Mouse (Mus musculus) neural tube, postnatal 0 days (tissue): ENCODE measurements around the gene Dnmt1. TPM values are rescaled to one million over a fixed set of nuclear protein-coding genes. Genes with fewer than 3 reads are reported as not detected.

Experiments
- microRNA-seq: library from miRNA; unstranded; fragments of <30 nt; microRNA quantifications from one replicate; pipeline ENCODE4, GENCODE M21; 2016
- polyA plus RNA-seq: library from polyadenylated mRNA; unstranded; fragments of >200 nt; fragmentation: Nextera tagmentation; extraction: Ambion mirVana; gene quantifications from 2 replicates; pipeline ENCODE4 v1.2.1, GENCODE M21; 2015

The Dnmt1 gene
- 32.3 and 33.8 TPM in 2 replicates for polyA plus RNA-seq

DNA sequence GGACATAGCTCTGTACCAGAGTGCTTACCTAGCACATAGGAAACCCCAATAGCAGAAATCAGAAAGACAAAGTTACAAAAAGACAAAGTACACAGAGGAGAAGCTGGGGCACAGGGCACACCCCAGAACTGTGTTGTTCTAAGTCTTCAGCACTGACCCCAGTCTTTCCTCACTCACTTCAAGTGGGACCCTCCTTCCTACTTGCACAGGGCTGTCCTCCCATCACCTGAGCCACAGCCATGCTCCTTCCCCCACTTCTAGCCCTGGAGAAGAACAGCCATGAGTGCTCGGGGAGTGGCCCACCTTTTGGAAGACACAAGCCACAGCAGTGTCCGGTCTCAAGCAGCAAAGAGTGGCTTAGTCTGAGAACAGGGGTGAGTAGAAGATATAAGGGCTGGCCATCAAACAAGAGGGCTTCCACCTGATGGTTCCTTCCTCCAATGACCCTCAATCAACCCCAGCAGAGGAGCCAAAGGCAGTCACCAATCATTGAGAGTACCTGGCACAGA lies at the start of gene Dnmt1:
Gene Dnmt1 (minus strand): TSS at position 459 of the 509 bp plus-strand sequence.

GRCm38 (mm10) chr9:21002627-21003551 lies 43.2 kb upstream of the Dnmt1 start, which contains the start of gene Mrpl4:
TSS of gene Mrpl4 (plus strand) at chr9:21002738.

GRCm38 (mm10) chr9:20976216-20976960 lies 16.7 kb upstream of the Dnmt1 start, which contains the start of gene S1pr2:
TSS of gene S1pr2 (minus strand) at chr9:20976781.

DNA sequence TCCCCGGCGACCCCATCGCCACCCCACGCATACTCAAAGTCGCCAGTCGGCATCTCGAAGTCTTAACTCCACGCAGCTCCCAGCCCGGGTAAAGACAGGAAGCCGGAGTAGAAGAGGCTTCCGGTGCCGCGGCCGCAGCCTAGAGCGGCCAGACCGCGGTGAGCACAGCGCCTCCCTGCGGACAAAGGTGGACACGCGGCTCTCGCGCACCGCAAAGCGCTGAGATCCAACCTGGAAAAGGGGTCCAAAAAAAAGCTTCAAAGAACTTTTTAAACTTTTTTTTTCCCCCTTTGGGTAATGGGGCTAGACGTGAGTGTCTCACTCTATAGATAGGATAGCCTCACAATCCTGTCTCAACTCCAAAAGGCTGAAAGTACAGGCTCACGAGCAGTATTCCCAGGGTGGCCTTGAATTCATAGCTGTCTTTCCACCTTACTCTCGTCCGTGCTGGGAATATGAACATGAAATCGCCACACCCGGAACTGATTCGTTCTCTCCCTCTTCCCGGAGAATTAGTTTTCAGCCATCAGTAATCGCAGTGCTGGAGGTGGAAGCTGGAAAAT lies 61.1 kb downstream of the Dnmt1 start, which contains the start of gene Eif3g:
Gene Eif3g (minus strand): TSS at position 113 of the 563 bp plus-strand sequence.

GRCm38 (mm10) chr9:20887704-20888385 lies 71.8 kb downstream of the Dnmt1 start, which contains the start of gene Ppan:
TSS of gene Ppan (plus strand) at chr9:20888175.

DNA sequence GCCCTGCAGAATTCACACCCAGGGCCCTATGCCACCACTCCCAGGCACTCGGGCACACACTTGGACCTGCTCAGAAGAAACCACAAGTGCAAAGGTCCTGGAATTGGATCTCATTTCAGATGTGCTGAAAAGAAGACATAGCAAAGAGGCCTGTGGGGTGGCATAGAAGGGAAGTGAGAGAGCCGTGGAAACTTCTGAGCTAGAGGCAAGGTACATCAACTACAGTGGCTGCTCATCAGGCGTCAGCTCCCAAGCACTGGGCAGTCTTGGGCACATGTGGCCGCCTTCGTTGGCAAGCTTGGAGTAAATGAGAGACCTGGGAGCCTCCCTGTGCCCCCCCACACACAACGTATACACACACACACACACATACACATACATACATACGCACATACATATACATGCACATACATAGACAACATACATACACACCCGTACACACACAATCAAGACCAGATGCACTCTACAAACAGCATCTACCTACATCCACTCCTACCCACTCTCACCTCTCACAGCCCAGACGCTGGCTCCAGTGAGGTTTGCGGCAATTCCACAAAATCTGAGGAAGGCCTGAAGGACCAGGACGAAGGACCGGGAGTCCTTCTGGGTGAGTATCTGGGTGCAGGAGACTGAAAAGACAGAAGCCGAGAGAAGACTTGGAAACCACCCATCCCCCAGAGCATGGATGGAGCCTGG lies 80.4 kb downstream of the Dnmt1 start, which contains the start of gene Angptl6:
Gene Angptl6 (minus strand): TSS at position 631 of the 696 bp plus-strand sequence.

GRCm38 (mm10) chr9:20868448-20869001 lies 91.2 kb downstream of the Dnmt1 start, which contains the start of gene A230050P20Rik:
TSS of gene A230050P20Rik (plus strand) at chr9:20868642.

Small RNA genes within 50 kb of the gene (microRNA-seq; reads per million reads assigned to microRNA genes)
- gene Mir7081 = not detected

Other genes starting within 250 kb of the Dnmt1 start
- gene Olfm2, start 213.5 kb downstream of the Dnmt1 start, polyA plus RNA-seq = 198 and 237 TPM in 2 replicates
- 2.1 and 2.4 TPM in 2 replicates for gene Col5a3, start 144.8 kb downstream of the Dnmt1 start, polyA plus RNA-seq
- not detected in 2 replicates for gene Rdh8, start 141.4 kb downstream of the Dnmt1 start, polyA plus RNA-seq
- 36.1 and 49.9 TPM in 2 replicates for gene A230050P20Rik, start 91.2 kb downstream of the Dnmt1 start, polyA plus RNA-seq
- gene Angptl6, start 80.2 kb downstream of the Dnmt1 start, polyA plus RNA-seq = 11.4 and 13.0 TPM in 2 replicates
- gene Ppan, start 71.7 kb downstream of the Dnmt1 start, polyA plus RNA-seq = 37.3 and 39.7 TPM in 2 replicates
- gene Eif3g, start 61.3 kb downstream of the Dnmt1 start, polyA plus RNA-seq = 211 and 231 TPM in 2 replicates
- gene S1pr2, start 16.9 kb upstream of the Dnmt1 start, polyA plus RNA-seq = 7.4 and 10.6 TPM in 2 replicates
- gene Mrpl4, start 42.9 kb upstream of the Dnmt1 start, polyA plus RNA-seq = 133 and 135 TPM in 2 replicates
- 3.2 and 3.8 TPM in 2 replicates for gene Icam1, start 56.1 kb upstream of the Dnmt1 start, polyA plus RNA-seq
- gene Icam4, start 69.5 kb upstream of the Dnmt1 start, polyA plus RNA-seq = 0.57 TPM in 1 of 2 replicates, not detected in the other
- 4.0 and 4.1 TPM in 2 replicates for gene Icam5, start 72.2 kb upstream of the Dnmt1 start, polyA plus RNA-seq
- gene Zglp1, start 107.2 kb upstream of the Dnmt1 start, polyA plus RNA-seq = 0.49 and 2.1 TPM in 2 replicates
- 1.1 and 1.2 TPM in 2 replicates for gene Gm49373, start 113.2 kb upstream of the Dnmt1 start, polyA plus RNA-seq
- 86.5 and 102 TPM in 2 replicates for gene Fdx1l, start 113.7 kb upstream of the Dnmt1 start, polyA plus RNA-seq
- gene Gm38431, start 132.1 kb upstream of the Dnmt1 start, polyA plus RNA-seq = 0.35 and 0.42 TPM in 2 replicates
- gene Raver1, start 132.1 kb upstream of the Dnmt1 start, polyA plus RNA-seq = 16.6 and 21.1 TPM in 2 replicates
- gene Tyk2, start 171.4 kb upstream of the Dnmt1 start, polyA plus RNA-seq = 6.5 and 7.0 TPM in 2 replicates
- 152 and 155 TPM in 2 replicates for gene Cdc37, start 190.1 kb upstream of the Dnmt1 start, polyA plus RNA-seq
- gene Pde4a, start 205.8 kb upstream of the Dnmt1 start, polyA plus RNA-seq = 49.6 and 56.9 TPM in 2 replicates